Mouse (Mus musculus) forebrain, embryonic 14.5 days (tissue): Measurements from ENCODE around the gene Cad. TPM values are rescaled to one million over a fixed set of nuclear protein-coding genes. Genes with fewer than 3 reads are reported as not detected.

Experiments
- ATAC-seq: fragments of 200-750 bp; cut with Nextera tagmentation; 2 replicates; pipeline ENCODE4 v1.8.0; 2017; ENCODE audit warnings: mild to moderate bottlenecking, moderate library complexity
- DNase-seq: peaks from one replicate; pipeline ENCODE4 v3.0.0-alpha.2; 2015; ENCODE audit warnings: low spot score
- H3K27ac ChIP-seq: fragments of 300-500 bp; sonication (generic); 2 replicates; pipeline ENCODE4 v1.5.1; 2014; ENCODE audit warnings: low read depth, mild to moderate bottlenecking, control low read depth, low read length, moderate library complexity
- H3K27me3 ChIP-seq: fragments of 300-500 bp; sonication (generic); replicated peaks from 2 replicates; pipeline ENCODE4 v1.6.1; 2014; ENCODE audit warnings: low read length, control low read depth, mixed read lengths; ENCODE audit not compliant: control insufficient read depth, insufficient read depth
- H3K36me3 ChIP-seq: fragments of 300-500 bp; sonication (generic); 2 replicates; pipeline ENCODE4 v1.6.1; 2014; ENCODE audit warnings: low read length, control low read depth; ENCODE audit not compliant: control insufficient read depth, insufficient read depth
- H3K4me1 ChIP-seq: fragments of 300-500 bp; sonication (generic); 2 replicates; pipeline ENCODE4 v1.6.1; 2014; ENCODE audit warnings: antibody characterized with exemption, low read length, control low read depth; ENCODE audit not compliant: control insufficient read depth, insufficient read depth
- H3K4me2 ChIP-seq: fragments of 300-500 bp; sonication (generic); 2 replicates; pipeline ENCODE4 v1.6.1; 2014; ENCODE audit warnings: mild to moderate bottlenecking, control low read depth, low read length
- H3K4me3 ChIP-seq: fragments of 300-500 bp; sonication (generic); 2 replicates; pipeline ENCODE4 v1.5.1; 2014; ENCODE audit warnings: low read depth, low read length, control low read depth
- H3K9ac ChIP-seq: fragments of 300-500 bp; sonication (generic); 2 replicates; pipeline ENCODE4 v1.6.1; 2014; ENCODE audit warnings: mild to moderate bottlenecking, low read length, control low read depth, moderate library complexity
- H3K9me3 ChIP-seq: fragments of 300-500 bp; sonication (generic); replicated peaks from 2 replicates; pipeline ENCODE4 v1.6.1; 2016; ENCODE audit warnings: low read length, control low read depth, mixed read lengths; ENCODE audit not compliant: control insufficient read depth
- WGBS: fragments of 180-500 bp; shearing (Covaris S2); extraction: QIAGEN DNeasy Blood & Tissue Kit; methylation state at CpG from one replicate; pipeline ENCODE4 v1.1.7; 2014; 5-methylcytosine and 5-hydroxymethylcytosine counted together
- polyA plus RNA-seq: library from polyadenylated mRNA; unstranded; fragments of >200 nt; fragmentation: Nextera tagmentation; extraction: Ambion mirVana; gene quantifications from 2 replicates; pipeline ENCODE4 v1.2.1, GENCODE M21; 2014

The Cad gene
- polyA plus RNA-seq, 1 experiment from 2014 or later = 16.5 TPM

- 89% methylated on average over 8 of the region's 8 CpGs for WGBS
- no peak for ATAC-seq
Observed at GRCm38 (mm10) chr5:31121111-31121510, 66.5 kb downstream of the Cad start.

GRCm38 (mm10) chr5:31123481-31123880 is 68.9 kb downstream of the Cad start:
- H3K4me2 ChIP-seq = no peak overlapping the region
- H3K27ac ChIP-seq = no peak overlapping the region
- no peak overlapping the region for H3K4me3 ChIP-seq
- H3K4me1 ChIP-seq = no peaks in the 10 kb centered on the region
- no peaks in the 10 kb centered on the region for H3K9me3 ChIP-seq
- ATAC-seq (no peak), DNase-seq (no peak)
- no peaks in the 10 kb centered on the region for H3K27me3 ChIP-seq
- WGBS = 44% methylated on average over 2 of the region's 2 CpGs
- no peak overlapping the region for H3K9ac ChIP-seq
- H3K36me3 ChIP-seq = no peaks in the 10 kb centered on the region

More at GRCm38 (mm10) chr5:31121111-31121510, 66.5 kb downstream of the Cad start:
- H3K27ac ChIP-seq = no peak overlapping the region
- H3K9ac ChIP-seq = no peak overlapping the region
- no peaks in the 10 kb centered on the region for H3K4me1 ChIP-seq
- H3K27me3 ChIP-seq = no peaks in the 10 kb centered on the region
- no peaks in the 10 kb centered on the region for H3K36me3 ChIP-seq
- no peak for DNase-seq
- no peak overlapping the region for H3K4me2 ChIP-seq
- H3K4me3 ChIP-seq = no peak overlapping the region
- no peaks in the 10 kb centered on the region for H3K9me3 ChIP-seq

- WGBS = 42% methylated on average over 5 of the region's 5 CpGs
- Histone ChIP-seq H3K4me2 (no peak overlapping the region), H3K4me3 (no peak overlapping the region), H3K9me3 (no peaks in the 10 kb centered on the region), H3K27ac (no peak overlapping the region), H3K4me1 (no peaks in the 10 kb centered on the region), H3K36me3 (no peaks in the 10 kb centered on the region), H3K27me3 (no peaks in the 10 kb centered on the region), H3K9ac (no peak overlapping the region)
- no peak for ATAC-seq
- DNase-seq = no peak
Observed at GRCm38 (mm10) chr5:31126050-31126449, 71.5 kb downstream of the Cad start.

Other genes starting within 250 kb of the Cad start
- gene Mapre3, start 240.1 kb upstream of the Cad start, polyA plus RNA-seq = 66.1 and 93.3 TPM in 2 replicates
- gene Tmem214, start 186.8 kb upstream of the Cad start, polyA plus RNA-seq = 30.6 and 37.5 TPM in 2 replicates
- 18.9 and 22.1 TPM in 2 replicates for gene Agbl5, start 166.1 kb upstream of the Cad start, polyA plus RNA-seq
- gene Ost4, start 147.0 kb upstream of the Cad start, polyA plus RNA-seq = 265 and 340 TPM in 2 replicates
- gene Emilin1, start 141.4 kb upstream of the Cad start, polyA plus RNA-seq = 8.6 and 11.6 TPM in 2 replicates
- gene Khk, start 133.3 kb upstream of the Cad start, polyA plus RNA-seq = 8.3 and 11.2 TPM in 2 replicates
- gene Cgref1, start 109.2 kb upstream of the Cad start, polyA plus RNA-seq = 21.4 and 26.2 TPM in 2 replicates
- 79.3 and 92.0 TPM in 2 replicates for gene Preb, start 94.4 kb upstream of the Cad start, polyA plus RNA-seq
- not detected in 2 replicates for gene Tcf23, start 86.1 kb upstream of the Cad start, polyA plus RNA-seq
- 167 and 200 TPM in 2 replicates for gene Atraid, start 6.5 kb upstream of the Cad start, polyA plus RNA-seq
- 12.1 and 13.7 TPM in 2 replicates for gene Slc5a6, start 5.9 kb upstream of the Cad start, polyA plus RNA-seq
- not detected in 2 replicates for gene Dnajc5g, start 51.5 kb downstream of the Cad start, polyA plus RNA-seq
- gene Slc30a3, start 53.5 kb downstream of the Cad start, polyA plus RNA-seq = 2.0 TPM in 2 replicates
- not detected in 2 replicates for gene Trim54, start 61.9 kb downstream of the Cad start, polyA plus RNA-seq
- gene Ucn, start 84.0 kb downstream of the Cad start, polyA plus RNA-seq = not detected in 2 replicates
- 36.6 and 37.4 TPM in 2 replicates for gene Mpv17, start 99.5 kb downstream of the Cad start, polyA plus RNA-seq
- 1.1 and 2.0 TPM in 2 replicates for gene Gm29609, start 125.1 kb downstream of the Cad start, polyA plus RNA-seq
- gene Gtf3c2, start 125.4 kb downstream of the Cad start, polyA plus RNA-seq = 45.7 and 47.5 TPM in 2 replicates
- 135 and 142 TPM in 2 replicates for gene Snx17, start 138.4 kb downstream of the Cad start, polyA plus RNA-seq
- gene Eif2b4, start 138.7 kb downstream of the Cad start, polyA plus RNA-seq = 84.5 and 87.3 TPM in 2 replicates
- 7.2 and 8.7 TPM in 2 replicates for gene Zfp513, start 147.5 kb downstream of the Cad start, polyA plus RNA-seq
- gene Ppm1g, start 165.9 kb downstream of the Cad start, polyA plus RNA-seq = 133 and 143 TPM in 2 replicates
- 160 and 167 TPM in 2 replicates for gene Nrbp1, start 186.1 kb downstream of the Cad start, polyA plus RNA-seq
- gene Gm9970, start 186.5 kb downstream of the Cad start, polyA plus RNA-seq = 0.47 and 1.2 TPM in 2 replicates
- 2.0 and 2.8 TPM in 2 replicates for gene Krtcap3, start 196.9 kb downstream of the Cad start, polyA plus RNA-seq
- gene Ift172, start 236.3 kb downstream of the Cad start, polyA plus RNA-seq = 24.0 and 29.7 TPM in 2 replicates
- gene Fndc4, start 241.3 kb downstream of the Cad start, polyA plus RNA-seq = 68.0 and 72.6 TPM in 2 replicates
- not detected in 2 replicates for gene Gckr, start 242.7 kb downstream of the Cad start, polyA plus RNA-seq